Mouse (Mus musculus) embryo, embryonic 11.5 days (tissue): Measurements from ENCODE around the gene Hmg20a.

Source experiments
- DNase-seq: peaks from one replicate; pipeline ENCODE4 v3.0.0-alpha.2; 2012; ENCODE audit warnings: low read depth, low spot score

Hmg20a gene

DNA sequence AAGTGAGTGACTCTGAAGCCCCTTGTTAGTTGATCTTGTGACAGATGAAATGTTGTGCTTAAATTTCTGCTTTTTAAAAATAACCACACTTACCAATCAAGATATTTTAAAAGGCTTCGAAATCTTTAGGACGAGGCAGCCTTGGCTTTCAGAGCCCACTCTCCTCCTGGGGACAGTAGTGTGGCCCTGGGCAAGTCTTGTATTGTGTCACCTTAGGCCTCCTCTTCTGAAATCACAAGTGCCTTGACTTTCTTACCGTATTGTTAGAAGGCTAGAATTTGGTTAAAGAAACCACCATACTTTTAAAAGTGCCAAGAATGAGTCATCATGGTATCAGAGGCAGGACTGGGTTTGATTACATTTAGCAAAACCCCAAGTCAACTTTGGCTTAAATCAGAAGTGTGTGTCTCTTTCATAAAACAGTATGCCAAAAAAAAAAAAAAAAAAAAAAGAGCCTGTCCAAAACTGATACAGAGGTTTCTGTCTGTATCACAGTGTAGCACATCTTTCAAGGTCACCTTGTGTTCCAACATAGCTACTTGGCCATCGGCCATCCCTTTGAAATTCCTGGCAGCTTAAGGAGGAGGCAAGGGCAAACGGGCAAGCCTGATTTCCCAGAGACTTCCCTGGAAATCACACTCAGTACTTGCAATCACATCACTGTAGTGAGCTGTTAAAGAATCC is 78.9 kb downstream of the Hmg20a start:
- no peak for DNase-seq

DNA sequence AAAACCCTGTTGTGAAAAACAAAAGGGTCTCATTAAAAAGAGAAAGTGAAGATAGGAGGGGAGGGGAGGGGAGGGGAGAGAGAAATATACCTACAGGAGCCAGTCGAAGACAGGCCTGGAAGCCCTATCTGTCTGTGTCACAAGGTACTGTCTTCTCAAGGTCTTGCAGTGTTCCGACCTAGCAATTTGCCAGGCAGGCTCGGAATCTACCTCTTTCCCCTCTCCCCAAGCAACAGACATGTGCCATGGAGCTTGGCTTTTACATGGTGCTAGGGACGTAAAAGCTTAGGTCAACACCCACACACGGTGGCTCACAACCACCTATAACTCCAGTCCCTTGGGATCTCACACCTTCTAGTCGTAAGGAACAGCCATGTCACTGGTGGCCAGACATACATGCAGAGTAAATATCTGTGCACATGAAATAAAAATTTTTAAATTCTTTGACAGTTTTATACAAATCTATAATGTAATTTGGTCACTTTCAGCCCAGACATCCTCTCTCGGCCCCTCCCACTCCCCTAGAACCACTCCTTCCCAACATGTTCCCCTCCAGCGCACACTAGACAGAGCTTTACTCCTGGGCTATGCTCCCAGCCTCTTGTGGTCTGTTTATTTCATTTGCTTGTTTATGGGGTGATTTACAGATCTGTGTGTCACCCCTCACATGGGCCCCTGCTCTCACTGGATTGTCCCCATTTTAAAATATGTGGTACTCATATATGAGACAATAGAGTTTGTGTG is 81.1 kb downstream of the Hmg20a start:
- no peak for DNase-seq

DNA sequence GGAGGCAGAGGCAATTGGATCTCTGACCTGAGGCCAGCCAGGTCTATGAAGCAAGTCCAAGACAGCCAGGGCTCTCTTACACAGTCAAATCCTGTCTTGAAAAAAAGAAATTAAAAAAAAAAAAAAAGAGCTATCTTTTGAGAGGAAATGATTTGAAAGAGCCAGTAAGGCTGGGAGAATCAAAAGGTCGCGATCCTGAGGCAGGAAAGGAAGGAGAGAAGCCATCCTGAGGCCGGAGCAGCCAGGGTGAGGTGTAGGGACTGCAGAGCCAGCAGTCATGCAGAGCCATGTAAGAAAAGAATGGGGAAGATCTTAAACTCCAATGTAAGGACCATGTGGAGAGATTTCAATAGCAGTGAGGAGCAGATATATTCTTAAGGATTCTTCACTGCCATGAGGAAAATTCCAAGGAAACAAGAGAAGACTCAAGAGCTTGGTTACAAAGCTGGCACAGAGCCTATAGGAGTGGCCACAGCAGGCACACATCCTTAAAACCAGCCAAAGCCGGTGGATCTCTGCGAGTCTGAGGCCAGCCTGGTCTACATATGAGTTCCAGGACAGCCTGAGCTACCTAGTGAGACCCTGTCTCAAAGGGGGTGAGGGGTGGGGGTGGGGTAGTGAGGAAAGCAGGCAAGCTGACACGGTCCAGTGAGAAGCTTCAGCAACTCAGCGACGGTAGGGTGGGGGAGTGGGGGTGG is 82.6 kb downstream of the Hmg20a start:
- no peak for DNase-seq

DNA sequence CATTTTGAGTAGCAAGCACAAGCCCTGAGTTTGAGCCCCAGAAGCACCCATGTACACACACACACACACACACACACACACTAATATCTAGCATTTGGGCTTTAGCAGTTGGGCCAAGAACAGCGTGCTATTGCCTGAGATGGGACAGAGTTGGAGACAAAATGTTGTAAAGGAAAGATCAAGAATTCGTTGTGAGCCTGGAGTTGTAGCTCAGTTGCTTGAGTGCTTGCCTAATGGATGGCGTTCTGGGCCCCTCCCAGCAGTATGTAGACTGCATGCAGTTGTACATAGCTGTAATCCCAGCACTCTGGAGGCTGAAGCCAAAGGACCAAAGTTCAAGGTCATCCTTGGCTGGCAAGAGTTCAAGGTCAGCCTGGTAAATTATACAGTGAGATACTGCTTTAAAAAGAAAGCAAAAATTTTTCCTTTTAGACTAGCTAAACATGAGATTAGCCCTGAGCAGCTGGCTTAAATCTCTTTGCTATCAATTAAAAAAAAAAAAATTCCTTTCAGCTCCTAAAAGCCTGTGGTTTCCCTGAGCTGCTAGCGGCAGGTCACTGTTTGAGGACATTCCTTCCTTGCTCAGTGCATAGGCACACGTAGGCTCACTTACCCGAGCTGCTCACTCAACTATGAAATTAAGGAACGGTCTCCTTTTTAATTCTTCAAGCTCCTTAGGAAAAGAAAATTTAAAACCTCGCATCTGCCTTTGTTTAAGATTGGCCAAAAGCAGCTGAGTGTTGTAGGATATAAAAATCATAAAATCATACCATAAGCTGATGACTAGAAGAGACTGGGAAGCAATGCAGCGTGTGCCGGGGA is 83.5 kb downstream of the Hmg20a start:
- DNase-seq: no peak

DNA sequence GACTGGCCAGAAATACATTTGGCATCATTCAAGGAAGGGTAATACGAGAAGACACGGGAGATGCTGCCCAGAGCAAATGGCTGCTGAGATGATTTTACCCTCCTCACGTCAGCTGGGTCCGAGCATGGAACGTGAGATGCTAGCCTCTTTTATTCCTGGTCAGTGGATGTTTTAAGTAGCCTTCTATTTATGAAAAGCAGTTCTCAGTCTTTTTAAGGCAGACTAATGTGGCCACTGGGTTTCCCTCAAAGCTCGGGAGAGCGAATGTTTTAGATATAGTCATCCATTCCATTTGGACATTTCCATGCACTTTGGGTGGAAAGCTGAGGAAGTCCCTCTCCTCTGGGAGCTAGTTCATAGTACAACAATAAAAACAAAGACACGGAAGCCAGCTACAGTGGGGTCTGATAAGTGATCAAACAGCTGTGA is 84.1 kb downstream of the Hmg20a start:
- no peak for DNase-seq

DNA sequence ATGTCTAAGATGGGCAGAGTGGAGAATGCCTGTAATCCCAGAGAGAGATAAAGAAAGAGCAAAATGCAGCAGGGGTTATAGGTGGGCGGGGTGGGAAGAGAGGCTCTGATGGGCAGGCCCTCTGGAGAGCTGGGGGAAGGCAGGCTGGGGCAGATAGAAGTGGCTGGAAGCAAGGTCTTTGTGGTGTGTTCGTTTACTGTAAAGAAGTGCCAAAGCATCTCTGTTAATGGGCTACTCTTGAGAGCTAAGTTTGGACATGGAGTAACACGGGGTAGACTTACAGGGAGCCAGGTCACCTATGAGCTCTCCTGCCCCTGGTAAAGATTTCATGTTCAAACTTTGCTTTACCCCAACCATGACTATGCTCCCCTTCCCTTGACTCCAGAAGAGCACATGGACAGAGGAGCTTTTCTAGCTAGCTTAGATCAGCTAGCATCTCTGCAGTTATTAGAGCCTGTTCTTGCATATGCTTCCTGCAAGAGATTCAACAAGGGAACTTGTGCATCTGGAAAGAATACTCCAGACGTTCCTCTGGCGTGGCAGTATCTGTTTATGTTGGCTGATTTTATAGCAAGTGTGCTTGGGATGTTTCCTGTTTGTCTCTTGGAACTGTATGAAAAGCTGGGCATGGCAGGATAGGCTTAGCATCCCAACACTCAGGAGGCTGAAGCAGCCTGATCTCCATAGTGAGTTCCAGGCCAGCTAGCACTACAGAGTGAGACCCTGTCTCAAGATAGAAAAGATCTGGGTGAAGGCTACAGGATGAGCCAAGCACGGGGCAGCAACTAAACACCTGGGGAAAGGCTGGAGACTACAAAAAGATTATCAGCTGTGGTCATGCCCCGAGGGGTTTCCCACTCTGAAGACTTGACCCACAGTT is 85.5 kb downstream of the Hmg20a start:
- DNase-seq: no peak

- DNase-seq: no peak
These were observed 86.1 kb downstream of the Hmg20a start for GRCm38 (mm10) chr9:56504511-56504910.

DNA sequence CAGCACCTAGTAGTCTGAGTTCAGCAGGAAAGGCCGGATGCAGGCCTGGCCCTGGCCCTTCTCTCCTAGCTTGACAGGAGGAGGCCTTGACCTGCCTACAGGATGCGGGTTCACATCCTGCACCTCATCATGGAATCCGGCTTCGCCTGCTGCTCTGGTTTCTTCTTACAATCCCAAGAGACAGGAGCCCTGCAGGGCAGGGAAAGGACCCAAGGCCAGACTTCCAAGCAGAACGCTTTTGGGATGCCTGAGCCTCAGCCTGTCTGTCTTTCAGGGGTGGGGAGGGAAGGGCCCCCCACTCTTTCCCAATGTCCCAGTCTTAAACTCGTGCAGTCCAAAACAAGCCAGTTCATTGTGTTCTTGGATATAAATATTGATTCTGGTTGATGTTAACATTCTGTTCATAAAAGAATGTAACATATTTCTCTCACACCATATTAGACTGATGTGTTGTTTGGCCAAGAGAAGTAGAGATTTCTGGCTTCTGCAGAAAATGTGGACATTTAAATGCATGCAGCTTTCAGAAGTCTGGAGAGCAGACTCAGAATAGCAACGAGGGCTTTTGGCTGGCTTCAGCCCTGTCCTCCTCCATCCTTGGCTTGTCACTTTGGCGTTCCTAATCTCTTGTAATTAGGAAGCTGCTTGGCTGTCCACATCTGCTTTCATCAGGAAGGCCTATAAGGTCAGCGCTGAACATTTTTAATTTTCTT is 86.8 kb downstream of the Hmg20a start:
- no peak for DNase-seq

DNA sequence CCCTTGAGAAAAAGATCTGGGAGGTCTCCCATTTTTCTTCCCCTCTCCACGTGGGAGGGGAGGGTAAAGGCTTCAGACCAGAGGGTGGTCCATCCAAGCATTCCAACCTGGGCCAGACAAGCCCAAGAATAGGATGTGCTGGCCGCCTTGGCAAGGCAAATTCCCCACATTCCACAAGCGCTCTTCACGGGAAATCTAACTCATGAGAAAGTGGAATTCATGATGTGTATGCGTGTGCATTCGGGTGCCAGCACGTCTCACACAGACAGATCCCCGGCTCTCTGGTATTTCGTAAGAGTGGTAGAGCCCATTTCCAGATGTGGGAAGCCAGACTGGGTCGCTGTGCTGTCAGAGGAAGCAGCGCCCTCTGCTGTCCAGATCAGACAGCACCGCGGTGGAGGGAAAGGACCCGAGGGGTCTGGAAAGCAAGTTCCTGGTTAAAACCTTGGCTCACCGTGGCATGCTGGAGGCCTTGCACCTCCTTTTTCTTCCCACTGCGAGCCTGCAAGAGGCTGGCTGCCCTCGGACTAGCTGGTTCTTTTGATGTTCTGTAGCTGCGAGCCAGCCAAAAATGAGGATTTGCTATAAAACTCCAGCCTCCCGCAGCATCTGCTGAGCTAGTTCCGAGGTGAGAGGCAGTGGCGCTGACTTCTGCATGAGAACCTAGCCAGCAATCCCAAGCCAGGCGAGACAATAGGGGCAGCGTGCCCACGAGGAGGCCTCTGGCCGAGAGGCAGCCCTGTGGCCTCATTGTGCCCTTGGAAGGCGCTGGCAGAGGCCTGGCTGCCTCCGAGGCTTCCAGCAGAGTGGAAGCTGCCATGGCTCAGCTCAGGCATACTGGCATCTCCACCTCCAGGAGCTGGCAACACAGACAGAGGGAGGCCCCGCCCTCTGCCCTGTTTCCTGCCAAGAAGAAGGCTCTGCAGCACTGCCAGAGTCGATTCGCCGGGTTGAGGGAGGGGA is 87.7 kb downstream of the Hmg20a start:
- DNase-seq: peak; percentile 88

DNA sequence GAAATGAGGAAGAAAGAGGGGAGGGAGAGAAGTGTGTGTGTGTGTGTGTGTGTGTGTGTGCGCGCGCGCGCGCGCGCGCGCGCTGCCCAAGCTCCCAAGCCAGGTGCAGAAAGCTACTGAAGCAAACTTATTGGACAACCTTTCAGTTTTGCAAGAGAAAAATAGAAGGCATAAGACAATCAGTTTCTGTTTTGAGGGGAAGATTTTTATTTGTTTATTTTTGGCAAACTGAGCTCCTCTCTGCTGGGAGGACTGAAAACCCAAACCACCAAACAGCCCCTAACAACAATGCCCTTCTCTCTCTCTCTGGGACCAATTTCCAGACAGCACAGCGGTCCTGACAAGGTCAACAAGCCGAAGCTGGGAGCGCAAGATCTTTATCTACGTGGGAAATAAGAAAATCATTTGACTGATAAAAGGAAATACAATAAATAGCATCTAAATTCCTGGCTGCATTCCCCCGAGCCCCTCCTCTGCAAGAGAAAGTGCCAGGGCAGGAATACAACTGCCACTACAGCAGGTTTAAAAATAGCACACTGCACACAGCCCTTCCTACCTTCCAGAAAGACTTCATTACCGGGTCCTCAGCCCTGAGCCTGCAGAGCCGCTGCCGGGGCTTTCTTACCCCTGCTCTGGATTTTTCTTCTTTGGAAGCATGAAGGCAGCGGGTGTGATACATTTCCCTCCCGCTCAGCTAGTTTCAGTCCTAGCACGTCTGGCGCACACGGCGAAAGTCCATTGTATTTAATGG is 88.7 kb downstream of the Hmg20a start:
- DNase-seq: no peak

DNA sequence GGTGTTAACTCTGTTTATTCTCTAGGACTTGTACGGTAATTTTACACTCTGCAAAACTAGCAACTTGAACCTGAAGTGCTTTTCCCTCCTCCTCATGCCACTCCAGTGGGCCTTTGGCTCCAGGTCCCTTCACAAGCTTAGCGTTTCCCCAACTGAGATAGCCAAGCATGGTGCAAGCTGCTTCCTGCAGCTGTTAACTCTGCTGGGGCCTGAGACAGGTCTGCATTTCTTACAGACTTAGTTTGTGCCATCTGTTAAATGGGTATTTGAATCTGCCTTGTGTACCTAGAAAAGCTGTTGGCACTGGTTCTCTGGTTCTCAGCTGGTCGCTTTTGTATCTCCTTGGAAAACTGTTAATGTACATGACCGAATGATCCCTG is 89.3 kb downstream of the Hmg20a start:
- no peak for DNase-seq

GRCm38 (mm10) chr9:56508835-56509451 is 90.5 kb downstream of the Hmg20a start:
- DNase-seq: no peak

DNA sequence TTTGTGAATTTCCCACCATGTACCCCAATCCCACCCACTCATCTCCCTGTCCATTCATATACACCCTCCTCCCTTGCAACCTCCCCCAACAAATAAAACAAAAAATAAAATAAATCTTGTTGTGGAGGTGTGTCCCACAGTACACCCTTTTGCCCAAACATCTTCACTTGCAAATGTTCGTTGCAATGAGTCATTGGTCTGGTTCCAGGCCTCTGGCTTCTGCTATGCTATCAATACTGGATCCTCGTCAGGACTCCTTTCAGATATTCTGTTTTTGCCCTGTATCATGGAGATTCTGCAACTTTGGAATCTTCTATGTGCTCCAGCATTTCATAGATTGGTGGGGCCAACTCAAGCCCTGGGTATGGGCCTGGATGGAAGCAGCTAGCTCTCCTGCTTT is 91.9 kb downstream of the Hmg20a start:
- DNase-seq: no peak

DNA sequence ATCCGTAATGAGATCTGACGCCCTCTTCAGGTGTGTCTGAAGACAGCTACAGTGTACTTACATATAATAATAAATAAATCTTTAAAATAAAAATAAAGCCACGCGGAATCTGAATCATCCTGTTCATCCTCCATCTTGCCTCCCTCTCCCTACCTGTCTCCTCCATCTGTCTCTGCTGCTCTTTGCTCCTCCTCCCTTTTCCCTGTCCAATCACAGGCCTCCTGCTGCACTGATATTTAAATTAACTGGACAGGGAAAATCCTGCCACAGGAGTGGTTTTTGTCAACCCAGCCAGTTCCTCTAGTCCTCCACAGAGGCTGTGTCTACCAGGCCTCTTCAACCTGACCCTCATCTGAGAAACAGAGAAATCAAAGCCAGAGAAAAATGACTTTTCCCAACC is 94.1 kb downstream of the Hmg20a start:
- DNase-seq: no peak

DNA sequence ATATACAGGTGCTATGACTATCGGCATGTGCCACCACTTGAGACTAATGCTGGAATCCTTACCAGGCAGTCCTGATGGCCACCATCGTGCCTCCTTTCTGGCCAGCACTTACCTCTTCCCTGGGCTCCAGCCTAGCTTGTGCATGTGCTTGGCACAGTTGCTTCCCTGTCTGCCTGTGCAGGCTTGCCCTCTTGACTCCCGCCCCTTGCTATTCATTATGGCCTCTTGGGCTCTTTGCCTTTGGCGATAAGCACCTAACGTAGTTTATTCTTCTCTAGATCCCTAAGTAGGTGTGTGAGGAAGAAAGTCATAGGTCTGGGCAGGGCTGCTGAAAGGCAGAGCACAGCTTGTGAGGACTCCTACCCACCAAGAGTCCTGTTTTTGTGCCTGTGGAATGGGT is 96.7 kb downstream of the Hmg20a start:
- no peak for DNase-seq

GRCm38 (mm10) chr9:56516219-56516618 is 97.8 kb downstream of the Hmg20a start:
- no peak for DNase-seq

DNA sequence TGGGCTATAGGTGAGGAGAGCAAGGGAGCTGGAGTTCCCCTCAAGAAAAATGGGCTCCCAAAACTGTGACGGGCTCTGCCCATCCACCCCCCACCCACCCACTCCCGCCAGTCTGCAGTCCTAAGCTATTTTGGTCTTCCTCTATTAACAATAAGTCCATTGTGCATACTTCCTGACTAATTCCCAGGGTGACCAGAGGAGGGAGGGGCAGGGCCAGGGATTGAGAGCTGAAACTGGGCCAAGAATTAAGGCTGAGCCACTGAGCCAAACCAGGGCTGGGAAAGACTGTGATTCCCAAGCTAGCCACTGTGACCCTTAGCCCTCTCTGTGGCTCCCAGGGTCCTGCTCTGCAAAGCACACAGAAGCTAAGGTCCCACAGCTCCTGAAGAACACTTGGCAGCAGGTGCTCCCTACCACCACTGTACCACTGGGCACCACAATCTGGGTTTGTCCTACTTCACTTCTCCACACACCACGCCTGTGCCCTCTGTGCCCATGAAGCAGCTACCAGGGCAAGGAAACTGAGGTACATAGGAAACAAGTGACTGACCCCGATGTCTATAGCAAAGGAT is 98.4 kb downstream of the Hmg20a start:
- no peak for DNase-seq

GRCm38 (mm10) chr9:56522281-56522680 is 103.9 kb downstream of the Hmg20a start:
- DNase-seq: no peak
